Mouse (Mus musculus) fat pad, adult 2 months (tissue): ENCODE measurements at regions not wholly inside any gene's neighbourhood (a gene's known extent, or its start where the extent isn't known, plus 50 kb on each side); places are given as distances from the start of the nearest gene placed in this dataset.

Experiments used
- DNase-seq: peaks from one replicate; pipeline ENCODE4 v3.0.0-alpha.2; 2011; ENCODE audit warnings: low read depth, low spot score; ENCODE audit errors: extremely low read depth

DNA sequence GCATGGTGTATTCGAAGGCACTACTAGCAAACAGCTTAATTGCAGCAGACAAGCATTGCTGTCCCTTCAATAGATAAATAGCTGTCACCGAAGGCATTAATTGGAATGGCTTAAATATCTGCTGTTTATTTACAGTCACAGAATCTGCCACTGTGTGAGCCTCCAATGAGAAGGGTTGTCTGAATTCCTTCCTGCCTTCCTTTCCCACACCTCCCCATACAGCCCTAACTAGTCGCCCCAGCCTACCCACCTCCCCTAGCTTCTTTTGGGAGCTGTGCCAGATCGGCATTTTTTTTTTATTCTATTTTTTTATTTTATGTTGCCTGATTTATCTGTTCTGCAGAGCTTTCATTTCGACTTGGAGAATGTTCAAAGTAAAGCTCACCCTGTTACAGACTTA is 575.7 kb downstream of the Gm9195 start:
- DNase-seq = no peak

DNA sequence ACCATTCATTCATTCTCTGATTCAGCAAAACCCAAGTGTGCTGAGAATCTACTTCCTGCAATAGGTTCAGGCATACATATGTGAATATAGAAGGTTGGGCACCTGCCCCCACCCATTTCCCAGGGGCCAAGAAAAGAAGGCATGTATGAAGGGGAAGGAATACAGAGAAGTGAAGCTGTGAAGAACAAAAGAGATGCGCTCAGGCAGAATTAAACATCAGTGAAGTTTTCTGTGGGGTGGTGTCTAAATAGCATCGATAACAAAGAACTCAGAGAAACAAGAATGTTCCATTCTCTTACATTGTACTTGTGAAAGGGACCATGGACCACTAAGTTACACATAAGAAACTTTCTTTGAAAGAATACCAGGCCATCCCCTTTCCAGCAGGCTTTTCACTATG is 580.7 kb downstream of the Gm9195 start:
- no peak for DNase-seq

DNA sequence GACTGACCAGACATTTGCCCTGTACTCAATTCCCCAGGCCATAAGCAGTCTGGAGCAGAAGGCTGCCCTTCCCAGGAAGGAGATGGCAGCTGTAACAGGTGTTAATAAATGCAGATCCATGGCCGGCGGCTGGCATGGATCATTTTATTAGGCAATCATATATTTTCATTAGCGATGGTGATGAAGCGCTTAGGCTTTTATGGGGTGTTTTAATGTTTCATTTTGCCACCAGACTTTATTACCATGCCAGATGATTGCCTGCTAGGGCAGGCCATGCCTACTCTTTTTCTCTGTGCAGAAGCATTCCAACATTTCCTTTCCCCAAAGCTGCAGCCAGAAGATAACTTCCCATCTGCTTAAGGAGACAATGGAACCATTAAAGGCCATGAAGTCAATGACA is 596.2 kb downstream of the Gm9195 start:
- no peak for DNase-seq

DNA sequence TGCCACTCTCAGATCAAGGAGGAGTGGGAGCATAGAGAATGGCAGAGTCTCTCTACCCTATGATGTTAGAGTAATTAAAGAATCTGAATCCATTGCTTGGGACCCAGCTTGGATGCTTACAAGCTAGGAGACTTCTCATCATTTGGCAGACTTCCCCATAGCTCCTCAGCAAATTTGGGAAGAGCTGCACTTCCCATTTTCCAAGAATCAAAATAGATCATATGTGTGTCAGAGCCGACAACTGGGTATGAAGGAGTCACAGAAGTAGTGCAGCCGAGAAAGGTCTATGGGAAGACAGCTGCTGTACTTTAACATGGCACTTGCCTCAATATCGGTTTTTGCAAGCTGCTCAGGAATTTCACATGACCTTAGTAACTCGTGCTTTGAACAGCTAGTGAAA is 596.8 kb downstream of the Gm9195 start:
- no peak for DNase-seq

DNA sequence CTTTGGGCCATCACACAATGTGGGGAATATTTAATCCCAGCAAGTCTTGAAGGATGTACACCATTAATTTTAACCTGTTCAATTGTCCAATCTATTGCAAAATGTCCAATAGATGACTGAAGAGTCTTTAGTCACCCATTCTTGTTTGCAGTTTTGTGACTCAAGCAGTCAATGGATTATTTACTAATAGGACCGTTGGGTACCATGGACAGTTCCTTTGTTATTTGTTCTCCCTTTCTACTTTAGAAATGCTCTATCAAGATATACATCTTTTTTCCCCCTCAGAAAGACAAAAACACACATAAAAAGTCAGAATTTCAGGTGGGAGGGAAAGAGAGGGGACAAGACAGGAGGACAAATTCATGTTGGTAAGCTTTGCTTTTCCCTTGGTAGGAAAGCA is 598.3 kb downstream of the Gm9195 start:
- no peak for DNase-seq

DNA sequence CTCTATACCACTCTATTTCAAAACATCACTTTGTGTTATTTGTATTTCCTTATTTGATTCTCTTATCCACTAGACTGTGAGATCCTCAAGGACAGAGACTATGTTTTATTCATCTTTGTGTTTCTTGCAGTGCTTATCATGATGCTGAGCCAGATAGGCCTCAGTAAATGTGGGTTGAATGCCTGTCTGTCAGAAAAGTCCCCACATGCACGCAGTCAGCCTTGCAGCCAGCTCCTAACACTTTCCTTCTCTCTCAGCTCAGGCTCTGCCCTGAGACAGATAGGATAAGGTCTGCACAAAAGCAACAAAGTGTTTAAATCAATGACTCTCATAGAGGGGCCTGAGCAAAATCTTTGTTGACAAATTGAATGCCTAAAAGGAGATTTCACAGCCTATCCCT is 600.0 kb downstream of the Gm9195 start:
- no peak for DNase-seq

DNA sequence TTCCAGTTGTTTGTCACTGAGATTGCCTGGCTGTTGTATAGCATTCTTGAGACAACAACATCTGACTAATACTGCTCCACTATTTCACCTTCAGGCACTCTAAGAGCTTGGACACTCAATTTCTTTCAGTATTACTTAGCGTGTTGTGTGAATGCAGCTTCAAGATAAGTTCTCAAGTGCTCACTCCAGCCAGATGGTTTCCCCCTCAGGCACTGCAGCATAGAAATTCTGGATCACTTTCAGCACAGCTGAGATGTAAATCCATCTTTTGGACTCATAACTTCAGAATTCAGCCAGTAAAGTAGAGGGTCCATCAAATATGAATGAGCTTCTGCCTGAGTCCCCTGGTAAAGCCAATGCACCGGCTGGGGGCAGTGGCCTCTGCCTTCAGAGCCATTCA is 608.8 kb downstream of the Gm9195 start:
- no peak for DNase-seq

DNA sequence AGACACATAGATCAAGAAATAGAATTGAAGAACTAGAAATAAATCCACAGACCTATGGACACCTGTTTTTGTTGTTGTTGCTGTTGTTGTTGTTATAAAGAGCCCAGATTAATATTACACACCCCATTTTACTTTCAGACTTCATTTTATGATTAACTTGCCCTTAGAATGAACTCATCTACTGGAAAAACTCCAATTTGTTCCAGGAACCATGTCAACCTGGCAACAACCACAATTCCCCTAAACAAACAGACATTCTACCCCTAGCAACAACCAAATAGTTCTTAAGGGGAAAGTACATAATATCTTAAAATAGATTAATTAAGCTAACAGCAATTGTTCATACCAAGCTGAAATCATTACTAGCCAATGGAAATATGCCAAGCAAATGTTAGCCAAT is 646.1 kb downstream of the Gm9195 start:
- DNase-seq = no peak

DNA sequence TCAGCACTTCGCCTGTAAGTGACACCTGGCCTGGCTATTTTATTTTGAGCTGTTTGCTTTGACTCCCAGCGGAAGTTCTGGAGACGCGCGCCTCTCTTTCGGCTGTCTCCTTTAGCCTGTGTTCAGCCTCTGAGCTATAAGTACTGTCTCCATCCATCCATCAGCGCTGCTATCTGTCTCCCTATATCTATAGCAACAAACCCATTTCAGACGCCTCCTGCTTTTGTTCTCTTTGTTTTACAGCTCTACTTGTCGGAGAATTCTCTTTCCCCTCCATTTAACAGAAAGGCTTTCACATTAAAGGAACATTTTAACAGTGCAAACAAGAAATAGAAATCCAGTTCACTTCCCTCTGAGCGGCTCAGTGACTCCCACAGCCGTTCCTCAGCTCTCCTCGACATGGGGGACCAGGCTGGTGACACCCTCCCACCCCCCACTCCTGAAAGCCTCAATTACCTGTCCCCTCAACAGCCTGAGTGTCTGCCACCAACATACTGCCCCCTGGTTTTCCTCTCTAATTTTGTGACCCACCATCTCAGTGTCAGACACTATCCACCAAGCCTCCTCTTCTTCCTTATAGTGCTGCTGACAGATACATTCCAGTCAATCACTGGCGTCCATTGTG is 682.7 kb downstream of the Gm9195 start:
- DNase-seq = no peak

DNA sequence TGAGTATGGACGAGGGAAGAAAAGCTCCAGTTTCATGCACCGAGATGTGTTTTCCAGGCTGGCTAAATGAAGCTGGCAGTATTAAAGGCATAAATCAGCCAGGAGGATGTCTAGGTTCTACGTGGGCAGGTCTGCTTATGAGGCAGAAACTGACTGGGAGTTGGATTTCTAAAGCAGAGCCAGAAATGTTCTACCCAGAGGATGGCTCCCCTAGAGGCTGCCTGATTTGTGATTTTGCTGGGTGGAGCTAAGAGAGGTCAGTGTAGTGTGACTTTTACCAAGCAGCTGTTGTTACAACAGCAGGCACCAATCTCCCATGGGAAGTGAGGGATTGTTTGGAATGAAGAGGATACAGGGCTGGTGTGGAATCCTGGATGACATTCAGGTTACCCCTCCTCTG is 686.0 kb downstream of the Gm9195 start:
- DNase-seq = no peak

DNA sequence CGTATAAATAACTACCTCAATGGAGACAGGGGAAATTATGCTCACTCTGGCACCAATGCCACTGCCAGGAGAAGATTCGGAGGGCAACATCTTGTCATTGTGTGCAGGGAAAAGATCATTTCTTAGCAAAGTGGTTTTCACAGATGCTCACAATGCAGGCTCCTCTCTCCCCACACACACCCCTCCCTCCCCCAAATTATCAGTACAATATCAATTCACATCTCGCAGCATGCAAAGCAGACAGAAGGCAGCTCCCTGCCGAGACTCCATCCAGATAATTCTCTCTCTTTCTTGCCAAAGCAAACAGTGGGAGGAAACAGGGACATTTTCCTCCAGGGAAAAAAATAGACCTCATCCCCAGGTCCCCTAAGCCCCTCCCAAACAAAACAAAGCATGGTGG is 691.8 kb downstream of the Gm9195 start:
- no peak for DNase-seq

DNA sequence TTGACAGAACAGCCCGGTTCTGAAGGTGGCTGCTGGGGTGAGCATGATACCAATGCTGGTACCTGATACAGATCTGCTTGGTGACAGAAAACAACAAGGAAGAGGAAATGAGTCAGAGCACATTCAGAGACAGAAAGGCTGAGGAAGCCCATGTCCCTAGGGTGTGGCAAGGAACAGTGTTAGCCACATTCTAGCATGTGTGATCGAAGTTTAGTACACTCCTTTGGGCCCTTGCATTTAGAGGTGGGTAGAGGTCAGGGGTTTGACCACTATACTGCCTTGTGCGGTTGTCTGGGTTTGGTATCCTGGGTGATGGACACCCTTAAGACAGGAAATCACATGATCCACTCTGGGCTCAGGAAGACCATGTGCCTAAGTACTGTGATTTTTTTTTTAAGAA is 695.9 kb downstream of the Gm9195 start:
- no peak for DNase-seq

DNA sequence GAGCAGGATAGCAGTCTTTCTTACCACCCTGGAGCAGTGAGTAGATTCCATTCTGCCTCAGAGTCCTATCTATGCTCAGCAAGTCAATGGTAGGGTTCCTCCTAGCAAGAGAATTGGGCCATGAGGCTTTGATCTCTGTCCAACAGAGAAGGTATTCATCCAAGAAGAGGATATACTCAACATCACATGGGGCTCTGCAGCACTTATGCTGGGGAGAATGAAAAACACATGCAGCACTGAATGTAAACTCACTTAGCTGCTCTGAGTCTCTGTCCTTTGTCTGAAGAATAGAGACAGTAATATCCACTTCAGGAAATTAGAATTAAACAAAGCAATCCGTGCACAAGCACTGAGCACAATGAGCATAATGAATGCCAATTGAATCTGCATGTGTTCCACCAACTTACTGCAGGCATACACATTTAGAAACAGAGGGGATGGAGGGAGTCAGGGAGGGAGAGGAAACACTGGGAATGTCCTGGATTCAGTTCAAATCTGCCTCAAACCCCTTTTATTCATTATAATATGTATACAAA is 714.6 kb downstream of the Gm9195 start:
- no peak for DNase-seq

DNA sequence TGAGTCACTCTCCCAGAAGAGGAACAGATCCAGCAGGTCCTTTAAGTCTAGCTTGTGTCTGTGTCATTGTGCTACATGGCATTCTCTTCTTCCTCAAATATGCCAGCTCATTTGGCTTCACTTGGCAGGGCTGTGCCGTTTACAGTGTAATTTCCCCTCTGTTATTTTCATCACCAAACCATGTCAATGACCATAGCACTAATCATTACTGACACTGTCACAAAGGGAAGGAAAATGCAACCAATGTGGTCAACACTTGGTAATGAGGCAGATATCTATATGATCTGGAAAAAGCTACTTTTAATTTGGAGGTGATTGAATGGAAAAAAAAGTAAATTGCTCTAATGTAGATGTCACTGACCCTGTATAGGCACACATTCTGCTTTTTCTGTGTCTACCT is 724.8 kb downstream of the Gm9195 start:
- no peak for DNase-seq

DNA sequence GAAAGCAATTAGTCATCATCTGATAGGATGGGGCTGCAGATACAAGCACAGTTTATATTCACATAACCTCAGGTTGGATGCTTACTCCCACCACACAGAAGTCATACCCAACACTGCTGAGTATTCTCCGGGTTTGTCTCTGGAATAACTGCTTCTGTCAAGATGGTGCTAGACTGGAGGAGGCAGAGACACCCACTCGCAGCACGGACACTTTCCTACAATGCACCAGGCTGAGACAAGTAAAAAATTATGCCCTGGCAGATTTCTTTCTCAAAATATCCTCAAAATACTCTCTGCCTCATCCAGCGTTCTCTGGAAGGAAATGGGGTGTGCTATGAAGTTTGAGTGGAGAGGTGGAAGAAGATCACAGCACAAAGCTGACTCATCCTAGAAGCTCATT is 763.1 kb downstream of the Gm9195 start:
- DNase-seq = no peak

DNA sequence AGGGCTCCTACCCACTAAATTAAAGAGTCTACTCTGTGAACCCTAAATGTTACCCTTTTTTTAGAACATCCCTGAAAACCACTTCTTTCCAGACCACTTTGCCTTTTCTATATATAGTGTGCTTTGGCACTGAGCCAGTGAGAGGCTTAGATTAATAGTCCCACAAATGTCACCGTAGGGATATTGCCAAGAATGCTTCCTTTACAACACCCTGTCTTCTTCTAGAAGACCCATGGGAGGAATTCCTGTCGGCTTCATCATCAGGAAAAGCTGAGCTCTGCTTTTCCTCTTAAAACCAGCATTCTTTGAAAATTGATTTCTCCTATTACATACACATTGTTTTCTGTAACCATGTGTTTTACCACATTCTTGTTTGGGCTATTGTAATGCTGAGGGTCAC is 768.1 kb downstream of the Gm9195 start:
- DNase-seq = no peak

DNA sequence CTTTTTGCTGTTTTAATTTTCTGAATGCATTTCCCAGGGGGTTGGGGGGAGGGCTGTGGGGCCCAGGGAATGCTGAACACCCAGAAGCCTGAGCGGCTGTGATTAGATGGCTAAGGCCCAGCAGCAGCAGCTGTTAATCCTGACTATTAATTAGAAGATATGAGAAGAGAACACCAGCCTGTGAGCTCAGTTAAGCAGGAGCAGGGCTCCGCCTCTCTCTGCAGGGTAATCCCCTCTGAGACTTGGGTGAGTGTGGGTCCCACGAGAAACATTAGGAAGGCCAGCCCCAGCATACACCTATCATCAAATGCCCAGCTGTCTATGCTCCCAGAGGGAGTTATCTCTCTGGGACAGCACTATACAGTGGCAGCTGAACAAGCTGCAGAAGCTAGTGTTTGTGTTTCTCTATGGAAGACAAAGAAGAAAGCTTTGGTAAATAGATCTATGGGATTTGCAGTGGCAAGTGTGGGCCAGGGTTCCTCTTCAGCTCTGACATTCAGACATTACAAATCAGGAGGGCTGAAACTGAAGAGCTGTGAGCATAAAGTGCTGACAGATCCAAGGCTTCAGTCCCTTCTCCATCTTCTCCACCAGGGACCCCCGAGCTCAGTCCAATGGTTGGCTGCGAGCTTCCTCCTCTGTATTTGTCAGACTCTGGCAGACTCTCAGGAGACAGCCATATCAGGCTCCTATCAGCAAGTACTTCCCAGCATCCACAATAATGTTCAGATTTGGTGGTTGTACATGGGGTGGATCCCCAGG is 781.9 kb downstream of the Gm9195 start:
- no peak for DNase-seq

DNA sequence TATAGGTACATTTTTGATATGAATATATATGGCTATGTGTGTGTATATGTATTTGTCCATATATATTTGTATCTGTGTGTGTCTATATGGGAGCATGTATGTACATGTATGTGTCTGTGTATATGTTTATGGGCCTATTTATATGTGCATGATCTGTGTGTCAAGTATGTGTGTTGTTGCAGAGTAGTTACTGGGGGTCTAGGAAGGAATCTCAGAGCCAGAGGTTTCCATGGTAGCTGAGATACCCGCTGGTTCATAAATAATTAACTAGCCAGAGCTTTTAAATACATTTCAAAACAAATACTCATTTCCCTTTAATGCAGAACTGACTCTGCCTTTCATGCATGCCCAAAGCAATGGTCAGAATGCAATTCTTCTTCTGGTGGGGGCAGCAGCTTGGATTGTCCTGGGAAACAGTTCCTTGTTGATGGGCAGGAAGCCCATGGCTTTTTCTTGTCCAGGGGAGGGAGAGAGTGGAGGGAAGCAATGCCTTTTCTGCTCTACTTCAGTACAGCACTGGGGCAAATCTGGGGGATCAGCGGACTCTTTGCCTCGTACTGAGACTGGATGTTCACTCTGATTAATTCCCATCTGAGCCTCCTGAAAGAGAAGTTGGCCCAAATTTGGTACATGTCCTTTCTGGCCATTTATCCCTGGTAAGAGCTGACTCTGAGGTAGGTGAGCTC is 798.7 kb downstream of the Gm9195 start:
- DNase-seq = no peak

DNA sequence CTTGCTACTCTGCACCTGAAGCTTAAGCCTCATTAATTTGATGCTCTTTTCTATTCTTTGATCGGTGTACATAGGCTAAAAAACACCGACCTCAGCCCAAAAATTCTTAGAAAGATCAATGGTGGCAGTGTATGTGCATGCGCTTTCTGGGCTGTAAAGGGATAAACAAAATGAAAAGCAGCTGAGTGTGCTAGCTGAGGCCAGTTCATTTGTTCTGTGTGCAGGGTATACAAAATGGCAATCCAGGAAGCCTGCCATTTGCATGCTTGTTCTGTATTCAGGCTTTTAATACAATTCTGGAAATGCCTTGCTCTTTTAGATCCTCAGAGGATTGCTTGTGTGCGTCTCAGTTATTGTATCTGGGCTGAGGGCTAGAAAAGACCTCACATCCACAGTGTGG is 817.1 kb downstream of the Gm9195 start:
- no peak for DNase-seq

DNA sequence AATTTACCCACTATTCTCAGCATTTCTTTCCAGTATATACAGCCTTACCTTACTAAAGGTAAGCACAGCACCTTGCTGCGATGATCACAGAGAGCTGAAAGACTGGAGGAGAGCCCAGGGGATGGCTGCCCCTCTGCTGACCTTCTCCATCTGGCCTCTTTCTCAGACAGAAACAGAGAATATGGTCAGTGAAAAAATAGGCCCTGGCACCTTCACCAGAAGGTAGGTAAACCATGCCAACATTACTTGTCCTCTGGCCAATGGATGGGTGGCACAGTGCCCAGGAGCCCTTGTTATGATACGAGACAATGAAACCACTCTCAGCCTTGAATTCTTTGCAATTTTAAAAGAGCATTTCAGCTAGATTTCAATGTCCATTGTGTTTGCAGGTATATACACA is 817.8 kb downstream of the Gm9195 start:
- DNase-seq = no peak

DNA sequence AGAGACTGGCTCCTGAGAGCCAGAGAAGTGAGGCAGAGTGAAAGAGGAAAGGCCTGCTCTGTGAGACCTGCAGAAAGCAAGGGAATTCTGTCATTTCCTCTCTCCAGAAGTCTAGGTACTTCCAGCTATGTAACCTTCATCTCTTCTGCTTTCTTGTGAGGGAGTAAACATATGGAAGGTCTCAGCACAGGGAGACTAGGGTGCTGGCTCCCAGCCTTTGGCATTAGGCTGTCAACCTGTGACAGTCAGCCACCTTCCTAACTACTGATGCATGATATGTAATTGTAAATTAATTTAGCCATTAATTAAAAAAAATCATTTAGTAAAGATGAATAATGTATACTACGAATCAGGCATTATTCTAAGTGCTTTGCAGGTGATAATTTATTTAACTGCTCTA is 819.2 kb downstream of the Gm9195 start:
- no peak for DNase-seq

DNA sequence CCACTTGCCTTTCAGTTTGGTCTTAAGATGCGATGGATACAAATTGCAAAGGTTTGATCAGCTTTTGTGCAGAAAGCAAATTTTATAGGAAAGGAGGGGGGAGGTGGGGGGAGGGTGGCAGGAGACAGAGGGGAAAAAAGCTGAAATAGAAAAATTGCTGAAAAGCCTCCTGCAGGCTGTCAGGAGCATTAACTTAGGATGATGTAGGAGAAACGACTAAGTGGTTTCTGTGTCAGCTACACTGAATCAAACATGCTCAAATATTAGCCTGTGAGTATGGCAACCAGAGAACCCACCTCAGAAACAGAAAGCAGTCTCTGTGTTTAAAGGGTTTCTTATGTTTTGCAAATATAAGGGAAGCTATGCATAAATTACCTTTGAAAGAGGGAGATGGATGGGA is 819.6 kb downstream of the Gm9195 start:
- no peak for DNase-seq
